8 mouse cellular contexts compared by ENCODE assay signal in the genomic region with DNA sequence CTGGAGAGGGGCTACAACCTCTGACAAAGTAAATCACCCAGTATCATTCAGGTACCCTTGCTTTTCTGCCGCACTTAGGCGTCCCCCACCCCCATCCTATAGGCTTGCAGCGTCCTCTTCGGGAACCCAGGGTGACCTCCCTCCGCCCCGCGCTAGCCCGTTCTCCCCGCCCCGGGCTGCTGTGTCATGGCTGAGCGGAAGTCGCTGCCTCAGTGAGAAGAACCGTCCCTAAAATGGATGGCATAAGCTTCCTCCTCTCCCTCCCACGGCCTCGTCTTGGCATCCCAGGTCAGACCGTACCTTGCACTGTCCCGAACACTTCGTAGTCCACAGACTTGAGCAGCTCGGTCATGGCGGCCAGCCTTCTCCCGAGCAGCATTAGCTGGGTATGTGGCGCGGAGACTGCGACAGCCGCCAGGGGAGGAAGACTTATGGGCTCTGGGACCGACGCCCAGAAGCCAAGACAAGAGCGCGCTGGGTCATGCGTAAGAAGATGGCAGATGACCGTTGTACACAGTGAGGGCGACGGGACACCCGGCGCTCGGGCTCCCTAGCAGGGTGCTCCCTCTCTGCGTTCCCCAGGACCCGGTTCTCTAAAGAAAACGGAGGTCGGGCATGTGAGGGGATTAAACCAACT. TPM values are rescaled to one million over a fixed set of nuclear protein-coding genes. Genes with fewer than 3 reads are reported as not detected.
DNase-seq lines count a peak whose midpoint lies in the region; ATAC-seq and TF ChIP-seq lines count a peak whose summit lies in the region.

A gene (minus strand): TSS at position 587 of the 637 bp plus-strand sequence.

- ATAC-seq in hindbrain, embryonic 11.5 days (ENCODE audit: low FRiP score), result peak; percentile 98
- peak; percentile 100 for ATAC-seq in lung, embryonic 16.5 days (ENCODE audit: low read depth)

- no peaks in the 10 kb centered on the region for H3K36me3 ChIP-seq in hindbrain, embryonic 11.5 days (ENCODE audit: control insufficient read depth, insufficient read depth, low read length)
- H3K36me3 ChIP-seq in lung, embryonic 16.5 days (ENCODE audit: control insufficient read depth, insufficient read depth, low read length), result no peaks in the 10 kb centered on the region
- H3K36me3 ChIP-seq in thymus, adult 2 months (ENCODE audit: control insufficient read depth, insufficient read depth, low read length), result no peaks in the 10 kb centered on the region

- H3K9ac ChIP-seq in hindbrain, embryonic 11.5 days (ENCODE audit: low read depth, low read length), result peak within 1 kb of the TSS; percentile 86
- peak within 1 kb of the TSS; percentile 78 for H3K9ac ChIP-seq in lung, embryonic 16.5 days (ENCODE audit: low read length)

- H3K4me1 ChIP-seq in hindbrain, embryonic 11.5 days (replicated peaks; ENCODE audit: control insufficient read depth, insufficient read depth, low read length), result no peaks in the 10 kb centered on the region
- H3K4me1 ChIP-seq in lung, embryonic 16.5 days (replicated peaks; ENCODE audit: control insufficient read depth, insufficient read depth, low read length), result no peaks in the 10 kb centered on the region
- no peaks in the 10 kb centered on the region for H3K4me1 ChIP-seq in thymus, adult 2 months (replicated peaks; ENCODE audit: control insufficient read depth, insufficient read depth, low read length)

- peak within 1 kb of the TSS; percentile 61 for H3K4me3 ChIP-seq in hindbrain, embryonic 11.5 days (ENCODE audit: low read depth, low read length)
- peak within 1 kb of the TSS; percentile 69 for H3K4me3 ChIP-seq in lung, embryonic 16.5 days (ENCODE audit: low read length)
- H3K4me3 ChIP-seq in thymus, adult 2 months (ENCODE audit: control insufficient read depth, insufficient read depth, low read length), result peak within 1 kb of the TSS; percentile 84

- DNase-seq in NIH3T3 (ENCODE audit: low read depth), result peak; percentile 86
- DNase-seq in cerebellum, postnatal 10 days, result peak; percentile 91 to 93
- peak; percentile 69 to 75 for DNase-seq in frontal cortex, postnatal 10 days (ENCODE audit: low spot score in 2 of 2)
- peak; percentile 89 for DNase-seq in hindbrain, embryonic 11.5 days (ENCODE audit: low spot score)
- DNase-seq in layer of hippocampus, adult 9-11 months, result peak; percentile 87
- peak; percentile 82 for DNase-seq in ovary, adult 18-20 months (ENCODE audit: low spot score)
- peak; percentile 86 for DNase-seq in thymus, adult 2 months

- H3K27me3 ChIP-seq in hindbrain, embryonic 11.5 days (ENCODE audit: control insufficient read depth, insufficient read depth, low read length), result no peaks in the 10 kb centered on the region
- H3K27me3 ChIP-seq in lung, embryonic 16.5 days (ENCODE audit: control insufficient read depth, insufficient read depth, low read depth, low read length), result no peaks in the 10 kb centered on the region
- H3K27me3 ChIP-seq in thymus, adult 2 months (ENCODE audit: control insufficient read depth, insufficient read depth, low read length), result no peaks in the 10 kb centered on the region

- H3K4me2 ChIP-seq in hindbrain, embryonic 11.5 days (replicated peaks; ENCODE audit: low read depth, low read length), result peak within 1 kb of the TSS; percentile 78
- peak within 1 kb of the TSS; percentile 62 for H3K4me2 ChIP-seq in lung, embryonic 16.5 days (ENCODE audit: low read depth, low read length)

- no peaks in the 10 kb centered on the region for H3K9me3 ChIP-seq in hindbrain, embryonic 11.5 days (ENCODE audit: control insufficient read depth, low read length)
- H3K9me3 ChIP-seq in lung, embryonic 16.5 days (ENCODE audit: control insufficient read depth, low read length), result no peaks in the 10 kb centered on the region

- 0 out of 2 replicates have a peak, but pooled peaks have one; percentile 32 for TF ChIP-seq CTCF in thymus, adult 2 months (IDR thresholded peaks at IDR 0.05; ENCODE audit: borderline replicate concordance, control insufficient read depth, extremely low read depth, insufficient read depth, low read length, poor library complexity)

- TF ChIP-seq POLR2A in thymus, adult 2 months (IDR thresholded peaks at IDR 0.05; ENCODE audit: control insufficient read depth, extremely low read depth, insufficient read depth, low read length, poor library complexity), result no peak

- peak within 1 kb of the TSS; percentile 82 for H3K27ac ChIP-seq in hindbrain, embryonic 11.5 days (ENCODE audit: low read depth, low read length)
- H3K27ac ChIP-seq in lung, embryonic 16.5 days (ENCODE audit: low read length), result peak within 1 kb of the TSS; percentile 78
- H3K27ac ChIP-seq in thymus, adult 2 months (ENCODE audit: control insufficient read depth, insufficient read depth, low read length), result no peak within 1 kb of the TSS

- under 1% methylated on average over 40 of the region's 40 CpGs for WGBS in hindbrain, embryonic 11.5 days
- under 1% methylated on average over 40 of the region's 40 CpGs for WGBS in lung, embryonic 16.5 days
- WGBS in thymus, adult 2 months, result 2% methylated on average over 40 of the region's 40 CpGs

RNA-seq across cellular contexts. Expression of the gene that starts here (rescaled TPM):
- polyA plus RNA-seq in hindbrain, embryonic 11.5 days (2014; fragmentation: Nextera tagmentation; extraction: Ambion mirVana), result 12.4 and 14.6 TPM in 2 replicates
- 30.5 and 33.5 TPM in 2 replicates for polyA plus RNA-seq in lung, embryonic 16.5 days (2015; fragmentation: Nextera tagmentation; extraction: Ambion mirVana)
- 2.1 and 2.9 TPM in 2 replicates for polyA plus RNA-seq in thymus, adult 2 months (2012; rRNA removed)
